Mouse (Mus musculus) lung, embryonic 15.5 days (tissue): Measurements from ENCODE around the gene Baz2b. TPM values are rescaled to one million over a fixed set of nuclear protein-coding genes. Genes with fewer than 3 reads are reported as not detected.

ENCODE experiments used
- ATAC-seq: fragments of 200-750 bp; cut with Nextera tagmentation; 2 replicates; pipeline ENCODE4 v1.8.0; 2017; ENCODE audit warnings: moderate number of reproducible peaks, borderline replicate concordance; ENCODE audit not compliant: low FRiP score, low TSS enrichment; ENCODE audit errors: extremely low read depth
- H3K27ac ChIP-seq: fragments of 300-500 bp; sonication (generic); 2 replicates; pipeline ENCODE4 v1.5.1; 2015; ENCODE audit warnings: moderate library complexity, mild to moderate bottlenecking, inconsistent platforms
- H3K27me3 ChIP-seq: fragments of 300-500 bp; sonication (generic); 2 replicates; pipeline ENCODE4 v1.6.1; 2015; ENCODE audit warnings: inconsistent platforms
- H3K36me3 ChIP-seq: fragments of 300-500 bp; sonication (generic); 2 replicates; pipeline ENCODE4 v1.6.1; 2015; ENCODE audit warnings: inconsistent platforms
- H3K4me1 ChIP-seq: fragments of 300-500 bp; sonication (generic); 2 replicates; pipeline ENCODE4 v1.6.1; 2015; ENCODE audit warnings: inconsistent platforms
- H3K4me2 ChIP-seq: fragments of 300-500 bp; sonication (generic); 2 replicates; pipeline ENCODE4 v1.6.1; 2015; ENCODE audit warnings: inconsistent platforms, mild to moderate bottlenecking, moderate library complexity
- H3K4me3 ChIP-seq: fragments of 300-500 bp; sonication (generic); 2 replicates; pipeline ENCODE4 v1.5.1; 2015; ENCODE audit warnings: mild to moderate bottlenecking, inconsistent platforms
- H3K9ac ChIP-seq: fragments of 300-500 bp; sonication (generic); 2 replicates; pipeline ENCODE4 v1.6.1; 2015; ENCODE audit warnings: inconsistent platforms
- H3K9me3 ChIP-seq: fragments of 300-500 bp; sonication (generic); 2 replicates; pipeline ENCODE4 v1.6.1; 2016; ENCODE audit warnings: inconsistent platforms
- WGBS: fragments of 180-500 bp; shearing (Covaris S2); methylation state at CpG from one replicate; pipeline ENCODE4 v1.1.7; 2015; 5-methylcytosine and 5-hydroxymethylcytosine counted together
- polyA plus RNA-seq: library from polyadenylated mRNA; unstranded; fragments of >200 nt; fragmentation: Nextera tagmentation; extraction: Ambion mirVana; gene quantifications from 2 replicates; pipeline ENCODE4 v1.2.1, GENCODE M21; 2015

Baz2b gene
- polyA plus RNA-seq, 1 experiment from 2014 or later = 56.9 TPM

GRCm38 (mm10) chr2:60018875-60019501, 190.7 kb downstream of the Baz2b start:
- WGBS = 75% methylated on average over 10 of the region's 10 CpGs
- Histone ChIP-seq H3K27ac (no peak overlapping the region), H3K9me3 (no peaks in the 10 kb centered on the region), H3K9ac (no peak overlapping the region), H3K4me2 (no peak overlapping the region), H3K4me3 (no peak overlapping the region), H3K4me1 (no peaks in the 10 kb centered on the region), H3K27me3 (no peaks in the 10 kb centered on the region), H3K36me3 (no peaks in the 10 kb centered on the region)
- no peak for ATAC-seq

- H3K4me2 ChIP-seq = no peak overlapping the region
These were observed 198.1 kb downstream of the Baz2b start for GRCm38 (mm10) chr2:60011526-60011925.

GRCm38 (mm10) chr2:60003665-60004045, 206.0 kb downstream of the Baz2b start:
- Histone ChIP-seq H3K36me3 (peaks cover 11% of the 10 kb centered on the region), H3K4me3 (no peak overlapping the region), H3K9me3 (no peaks in the 10 kb centered on the region), H3K27me3 (no peaks in the 10 kb centered on the region), H3K27ac (no peak overlapping the region), H3K4me1 (0 out of 2 replicates have a peak, but pooled peaks cover 5% of the 10 kb centered on the region), H3K9ac (no peak overlapping the region), H3K4me2 (no peak overlapping the region)
- WGBS = 88% methylated on average over 5 of the region's 5 CpGs
- no peak for ATAC-seq

More at GRCm38 (mm10) chr2:60011526-60011925, 198.1 kb downstream of the Baz2b start:
- H3K27ac ChIP-seq = no peak overlapping the region
- no peaks in the 10 kb centered on the region for H3K9me3 ChIP-seq
- H3K27me3 ChIP-seq = no peaks in the 10 kb centered on the region
- no peak for ATAC-seq
- H3K36me3 ChIP-seq = no peaks in the 10 kb centered on the region
- no peak overlapping the region for H3K4me3 ChIP-seq
- H3K9ac ChIP-seq = no peak overlapping the region
- H3K4me1 ChIP-seq = 0 out of 2 replicates have a peak, but pooled peaks cover 5% of the 10 kb centered on the region
- WGBS = 76% methylated on average over 3 of the region's 3 CpGs

- H3K9ac ChIP-seq = no peak overlapping the region
- no peak overlapping the region for H3K4me3 ChIP-seq
- 59% methylated on average over 5 of the region's 5 CpGs for WGBS
- H3K4me1 ChIP-seq = 0 out of 2 replicates have a peak, but pooled peaks cover 5% of the 10 kb centered on the region
- H3K27me3 ChIP-seq = no peaks in the 10 kb centered on the region
- H3K27ac ChIP-seq = no peak overlapping the region
- H3K36me3 ChIP-seq = peaks cover 11% of the 10 kb centered on the region
- ATAC-seq = no peak
- H3K4me2 ChIP-seq = no peak overlapping the region
- H3K9me3 ChIP-seq = no peaks in the 10 kb centered on the region
These were observed 206.5 kb downstream of the Baz2b start for GRCm38 (mm10) chr2:60003038-60003664.

GRCm38 (mm10) chr2:60000268-60000667, 209.4 kb downstream of the Baz2b start:
- WGBS = 91% methylated on average over 4 of the region's 4 CpGs
- Histone ChIP-seq H3K27ac (no peak overlapping the region), H3K36me3 (peaks cover 4% of the 10 kb centered on the region), H3K4me1 (no peaks in the 10 kb centered on the region), H3K9me3 (no peaks in the 10 kb centered on the region), H3K4me3 (no peak overlapping the region), H3K4me2 (no peak overlapping the region), H3K27me3 (no peaks in the 10 kb centered on the region), H3K9ac (no peak overlapping the region)
- ATAC-seq = no peak

GRCm38 (mm10) chr2:59997479-59998228, 212.0 kb downstream of the Baz2b start:
- no peak for ATAC-seq
- no peak overlapping the region for H3K4me3 ChIP-seq
- no peak overlapping the region for H3K4me2 ChIP-seq
- no peaks in the 10 kb centered on the region for H3K36me3 ChIP-seq
- no peak overlapping the region for H3K27ac ChIP-seq
- WGBS = 66% methylated on average over 8 of the region's 8 CpGs
- H3K27me3 ChIP-seq = no peaks in the 10 kb centered on the region
- H3K9me3 ChIP-seq = no peaks in the 10 kb centered on the region
- peaks cover 1% of the 10 kb centered on the region; the same call in 1 of the 2 replicates for H3K4me1 ChIP-seq
- no peak overlapping the region for H3K9ac ChIP-seq

GRCm38 (mm10) chr2:59996911-59997310, 212.7 kb downstream of the Baz2b start:
- Histone ChIP-seq H3K4me3 (no peak overlapping the region), H3K9ac (no peak overlapping the region), H3K27me3 (no peaks in the 10 kb centered on the region), H3K4me1 (peaks cover 6% of the 10 kb centered on the region; the same call in 1 of the 2 replicates), H3K9me3 (no peaks in the 10 kb centered on the region), H3K4me2 (no peak overlapping the region), H3K36me3 (no peaks in the 10 kb centered on the region), H3K27ac (no peak overlapping the region)
- ATAC-seq = no peak
- 88% methylated on average over 5 of the region's 5 CpGs for WGBS

- ATAC-seq = no peak
- no peak overlapping the region for H3K9ac ChIP-seq
These were observed 216.5 kb downstream of the Baz2b start for GRCm38 (mm10) chr2:59993190-59993535.

GRCm38 (mm10) chr2:59992488-59993189, 217.0 kb downstream of the Baz2b start:
- Histone ChIP-seq H3K36me3 (no peaks in the 10 kb centered on the region), H3K4me1 (peaks cover 6% of the 10 kb centered on the region; the same call in 1 of the 2 replicates), H3K4me3 (no peak overlapping the region), H3K27ac (no peak overlapping the region), H3K9ac (no peak overlapping the region), H3K27me3 (no peaks in the 10 kb centered on the region), H3K4me2 (no peak overlapping the region; the same call in 1 of the 2 replicates), H3K9me3 (no peaks in the 10 kb centered on the region)
- 41% methylated on average over 10 of the region's 10 CpGs for WGBS
- no peak for ATAC-seq

More at GRCm38 (mm10) chr2:59993190-59993535, 216.5 kb downstream of the Baz2b start:
- Histone ChIP-seq H3K9me3 (no peaks in the 10 kb centered on the region), H3K4me1 (peaks cover 6% of the 10 kb centered on the region; the same call in 1 of the 2 replicates), H3K27me3 (no peaks in the 10 kb centered on the region), H3K36me3 (no peaks in the 10 kb centered on the region), H3K4me2 (no peak overlapping the region), H3K27ac (0 out of 2 replicates have a peak overlapping the region, but pooled peaks have one; percentile 15), H3K4me3 (no peak overlapping the region)
- WGBS = 72% methylated on average over 3 of the region's 3 CpGs

GRCm38 (mm10) chr2:59991775-59992174, 217.9 kb downstream of the Baz2b start:
- no peak for ATAC-seq
- Histone ChIP-seq H3K4me3 (no peak overlapping the region), H3K27me3 (no peaks in the 10 kb centered on the region), H3K9ac (no peak overlapping the region), H3K4me2 (no peak overlapping the region), H3K36me3 (no peaks in the 10 kb centered on the region), H3K9me3 (no peaks in the 10 kb centered on the region), H3K27ac (no peak overlapping the region), H3K4me1 (peaks cover 6% of the 10 kb centered on the region; the same call in 1 of the 2 replicates)

- 44% methylated on average over 6 of the region's 6 CpGs for WGBS
These were observed 222.1 kb downstream of the Baz2b start for GRCm38 (mm10) chr2:59987521-59987920.

More at GRCm38 (mm10) chr2:59987521-59987920, 222.1 kb downstream of the Baz2b start:
- H3K9me3 ChIP-seq = no peaks in the 10 kb centered on the region
- no peak for ATAC-seq
- no peaks in the 10 kb centered on the region for H3K36me3 ChIP-seq
- H3K4me2 ChIP-seq = no peak overlapping the region
- H3K4me3 ChIP-seq = no peak overlapping the region
- no peak overlapping the region for H3K9ac ChIP-seq
- H3K27ac ChIP-seq = no peak overlapping the region
- H3K4me1 ChIP-seq = peaks cover 3% of the 10 kb centered on the region; the same call in 1 of the 2 replicates
- H3K27me3 ChIP-seq = no peaks in the 10 kb centered on the region
